ENCODE assay signal across 11 mouse cellular contexts in the genomic region with DNA sequence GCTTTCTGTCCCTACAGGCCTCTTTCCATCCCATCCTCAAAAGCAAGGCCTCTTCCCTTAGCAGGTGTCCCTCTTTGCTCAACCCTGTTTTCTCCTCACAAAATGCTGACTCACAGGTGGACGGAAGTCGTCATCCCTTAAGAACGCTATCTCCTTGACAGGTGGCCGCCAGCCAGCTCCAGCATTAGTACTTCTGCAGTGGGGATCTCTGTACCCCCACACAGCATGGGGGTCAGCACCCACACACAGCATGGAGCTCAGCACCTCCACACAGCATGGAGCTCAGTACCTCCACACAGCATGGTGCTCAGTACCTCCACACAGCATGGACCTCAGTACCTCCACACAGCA.
DNase-seq lines count a peak whose midpoint lies in the region; ATAC-seq lines count a peak whose summit lies in the region.
"Had no signal": no experiment of that assay in that cellular context is flagged by ENCODE, and none has a peak within 500 bp of the region (broad histone marks: within the 10 kb centered on the region; RNA-seq: fewer than 3 reads in every experiment).

No protein-coding gene starts in this region.

- H3K27me3 ChIP-seq in megakaryocyte, embryonic 14.5 days (replicated peaks), result no peaks in the 10 kb centered on the region
- no peaks in the 10 kb centered on the region for H3K27me3 ChIP-seq in forebrain, embryonic 15.5 days
- H3K27me3 ChIP-seq in limb, embryonic 13.5 days, result no peaks in the 10 kb centered on the region
- no peaks in the 10 kb centered on the region for H3K27me3 ChIP-seq in neural tube, embryonic 14.5 days (ENCODE audit: control insufficient read depth, insufficient read depth, low read length)
- H3K27me3 ChIP-seq: lung, embryonic 15.5 days had no signal

- H3K36me3 ChIP-seq in megakaryocyte, embryonic 14.5 days (replicated peaks; ENCODE audit: low read length), result no peaks in the 10 kb centered on the region
- no peaks in the 10 kb centered on the region for H3K36me3 ChIP-seq in forebrain, embryonic 15.5 days
- no peaks in the 10 kb centered on the region for H3K36me3 ChIP-seq in limb, embryonic 13.5 days
- no peaks in the 10 kb centered on the region for H3K36me3 ChIP-seq in neural tube, embryonic 14.5 days (ENCODE audit: control insufficient read depth, insufficient read depth, low read length)
- H3K36me3 ChIP-seq: lung, embryonic 15.5 days had no signal

- WGBS in forebrain, embryonic 15.5 days, result 55% methylated on average over 4 of the region's 4 CpGs
- 50% methylated on average over 4 of the region's 4 CpGs for WGBS in limb, embryonic 13.5 days
- 42% methylated on average over 4 of the region's 4 CpGs for WGBS in neural tube, embryonic 14.5 days

- H3K4me2 ChIP-seq in forebrain, embryonic 15.5 days (replicated peaks), result no peak overlapping the region
- H3K4me2 ChIP-seq in limb, embryonic 13.5 days (replicated peaks), result peak overlapping the region; percentile 50
- H3K4me2 ChIP-seq in neural tube, embryonic 14.5 days (ENCODE audit: low read depth, low read length), result no peak overlapping the region
- H3K4me2 ChIP-seq: lung, embryonic 15.5 days had no signal

- H3K4me3 ChIP-seq in megakaryocyte, embryonic 14.5 days (replicated peaks), result peak overlapping the region; percentile 62
- no peak overlapping the region for H3K4me3 ChIP-seq in forebrain, embryonic 15.5 days
- H3K4me3 ChIP-seq in limb, embryonic 13.5 days, result no peak overlapping the region
- H3K4me3 ChIP-seq in neural tube, embryonic 14.5 days (ENCODE audit: low read depth, low read length), result no peak overlapping the region
- H3K4me3 ChIP-seq: heart, adult 2 months; lung, embryonic 15.5 days had no signal

- ATAC-seq in megakaryocyte, adult 5-6 weeks (ENCODE audit: poor library complexity, severe bottlenecking), result no peak
- peak; percentile 16; the same call in 1 of the 2 replicates for ATAC-seq in forebrain, embryonic 15.5 days (replicated peaks)
- 0 out of 2 replicates have a peak, but pooled peaks have one; percentile 6 for ATAC-seq in limb, embryonic 13.5 days (ENCODE audit: low FRiP score, low read depth)
- 0 out of 2 replicates have a peak, but pooled peaks have one; percentile 10 for ATAC-seq in neural tube, embryonic 14.5 days (ENCODE audit: low read depth)

- peaks cover 6% of the 10 kb centered on the region; the same call in 1 of the 2 replicates for H3K4me1 ChIP-seq in megakaryocyte, embryonic 14.5 days
- peaks cover 18% of the 10 kb centered on the region for H3K4me1 ChIP-seq in forebrain, embryonic 15.5 days
- H3K4me1 ChIP-seq in limb, embryonic 13.5 days, result peaks cover 43% of the 10 kb centered on the region
- peaks cover 21% of the 10 kb centered on the region for H3K4me1 ChIP-seq in neural tube, embryonic 14.5 days (ENCODE audit: control insufficient read depth, insufficient read depth, low read length)

- DNase-seq in embryo, embryonic 10 days (ENCODE audit: low spot score), result no peak
- DNase-seq in cerebellum, postnatal 4 days (ENCODE audit: low spot score in 2 of 2), result no peak
- DNase-seq in urinary bladder, postnatal 25 days (ENCODE audit: low spot score), result no peak
- DNase-seq: thymus, postnatal 36 days had no signal

- no peak overlapping the region for H3K9ac ChIP-seq in forebrain, embryonic 15.5 days (replicated peaks)
- H3K9ac ChIP-seq in limb, embryonic 13.5 days, result no peak overlapping the region
- no peak overlapping the region for H3K9ac ChIP-seq in neural tube, embryonic 14.5 days (replicated peaks; ENCODE audit: low read depth, low read length)
- H3K9ac ChIP-seq: lung, embryonic 15.5 days had no signal

- 0 out of 2 replicates have a peak, but pooled peaks cover 8% of the 10 kb centered on the region for H3K9me3 ChIP-seq in megakaryocyte, embryonic 14.5 days
- no peaks in the 10 kb centered on the region for H3K9me3 ChIP-seq in forebrain, embryonic 15.5 days
- no peaks in the 10 kb centered on the region for H3K9me3 ChIP-seq in limb, embryonic 13.5 days
- no peaks in the 10 kb centered on the region for H3K9me3 ChIP-seq in neural tube, embryonic 14.5 days (ENCODE audit: control insufficient read depth, low read length)
- H3K9me3 ChIP-seq: lung, embryonic 15.5 days had no signal

- peak overlapping the region; percentile 72; the same call in 1 of the 2 replicates for H3K27ac ChIP-seq in forebrain, embryonic 15.5 days (replicated peaks)
- H3K27ac ChIP-seq in limb, embryonic 13.5 days, result peak overlapping the region; percentile 87
- peak overlapping the region; percentile 81 for H3K27ac ChIP-seq in neural tube, embryonic 14.5 days (ENCODE audit: low read depth, low read length)
